Mouse (Mus musculus) ovary, adult 18-20 months (tissue): ENCODE data around the gene Adssl1.

Source experiments
- DNase-seq: peaks from one replicate; pipeline ENCODE4 v3.0.0; 2022; ENCODE audit warnings: low spot score, mixed read lengths

Adssl1 gene

DNA sequence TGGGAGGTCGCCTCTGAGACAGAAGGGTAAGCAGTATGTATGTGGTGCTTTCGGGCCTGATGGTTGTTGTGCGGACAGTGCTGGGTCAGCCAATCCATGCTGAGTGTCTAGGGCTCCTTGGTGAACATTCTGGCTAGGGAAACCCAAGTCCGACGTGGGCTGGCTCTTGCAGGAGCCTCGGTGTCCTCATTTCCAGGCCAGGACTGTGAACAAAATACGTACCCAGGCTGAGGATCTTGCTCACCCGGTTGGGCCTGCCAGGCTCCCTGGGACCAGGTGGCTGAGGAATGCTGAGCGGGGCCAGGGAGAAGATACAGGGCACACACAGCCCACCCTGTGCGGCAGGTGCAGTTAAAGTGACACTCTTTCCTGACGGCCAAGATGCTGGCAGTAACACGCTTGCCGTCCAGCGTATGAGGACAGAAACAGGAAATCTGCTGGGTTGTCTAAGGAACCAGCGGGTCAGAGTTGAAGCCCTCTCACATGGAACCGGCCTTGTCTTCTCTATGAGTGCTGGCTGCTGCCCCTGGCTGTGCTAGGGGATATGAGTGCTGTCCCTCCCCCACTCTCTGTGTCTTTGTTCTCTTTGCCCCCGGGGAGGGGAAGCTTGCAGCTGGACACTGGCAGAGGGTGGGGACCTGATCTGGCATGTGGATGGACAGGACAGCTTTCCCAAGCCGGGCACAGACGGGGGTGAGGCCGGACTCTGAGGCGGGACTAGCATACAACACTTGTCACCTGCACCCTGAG, 26.7 kb upstream of the Adssl1 start:
- DNase-seq: no peak

- no peak for DNase-seq
Observed at GRCm38 (mm10) chr12:112593951-112594915, 25.6 kb upstream of the Adssl1 start.

- DNase-seq: no peak
Observed at GRCm38 (mm10) chr12:112594989-112595388, 24.9 kb upstream of the Adssl1 start.

DNA sequence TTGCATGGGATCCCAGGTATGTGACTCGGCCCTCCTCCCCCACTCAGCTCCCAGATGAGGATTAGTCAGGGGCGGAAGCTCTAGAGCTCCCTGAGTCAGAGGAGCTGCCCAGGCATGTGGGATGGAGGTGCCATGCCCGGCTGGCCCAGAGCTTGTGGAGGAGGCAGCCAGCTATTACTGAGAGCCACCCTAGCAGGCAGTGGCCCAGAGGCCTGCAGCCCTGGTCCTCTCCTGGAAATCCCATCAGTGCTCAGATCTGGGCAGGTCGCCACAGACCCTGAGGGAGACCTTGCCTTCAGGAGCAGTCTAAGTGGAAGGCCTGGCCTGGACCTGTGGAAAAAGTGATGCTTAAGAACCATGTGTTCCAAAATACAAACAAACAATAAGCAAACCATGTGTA, 24.2 kb upstream of the Adssl1 start:
- DNase-seq: no peak

GRCm38 (mm10) chr12:112596454-112596853, 23.4 kb upstream of the Adssl1 start:
- DNase-seq: no peak

DNA sequence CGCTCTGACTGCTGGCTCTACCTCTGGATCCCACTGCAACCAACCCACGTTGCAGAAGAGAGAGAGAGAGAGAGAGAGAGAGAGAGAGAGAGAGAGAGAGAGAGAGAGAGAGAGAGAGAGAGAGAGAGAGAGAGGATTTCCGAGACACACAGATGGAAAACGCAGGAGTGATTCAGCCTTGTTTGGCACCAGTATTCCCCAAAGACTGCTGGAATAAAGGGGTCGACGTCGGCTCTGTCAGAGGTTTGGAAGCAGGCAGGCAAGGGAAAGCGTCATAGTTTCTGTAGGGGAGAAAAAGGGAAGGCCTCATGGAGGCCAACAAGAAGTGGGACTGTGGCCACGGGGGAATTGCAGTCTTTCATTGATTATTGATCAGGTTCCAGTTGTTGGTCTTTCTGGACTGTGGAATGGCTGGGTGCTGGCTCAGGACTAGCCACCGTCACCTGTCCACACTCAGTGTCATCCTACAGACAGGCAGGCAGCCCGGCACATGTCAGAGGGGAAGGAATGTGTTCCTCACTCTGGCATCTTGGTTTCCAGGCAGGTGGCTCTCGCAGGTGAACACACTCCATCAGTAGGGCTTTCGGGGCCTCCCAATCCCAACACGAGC, 22.8 kb upstream of the Adssl1 start:
- no peak for DNase-seq

- DNase-seq: no peak
Observed at GRCm38 (mm10) chr12:112597618-112598017, 22.2 kb upstream of the Adssl1 start.

GRCm38 (mm10) chr12:112599198-112599597, 20.6 kb upstream of the Adssl1 start:
- DNase-seq: no peak

GRCm38 (mm10) chr12:112599942-112600611, 19.8 kb upstream of the Adssl1 start:
- DNase-seq: no peak

DNA sequence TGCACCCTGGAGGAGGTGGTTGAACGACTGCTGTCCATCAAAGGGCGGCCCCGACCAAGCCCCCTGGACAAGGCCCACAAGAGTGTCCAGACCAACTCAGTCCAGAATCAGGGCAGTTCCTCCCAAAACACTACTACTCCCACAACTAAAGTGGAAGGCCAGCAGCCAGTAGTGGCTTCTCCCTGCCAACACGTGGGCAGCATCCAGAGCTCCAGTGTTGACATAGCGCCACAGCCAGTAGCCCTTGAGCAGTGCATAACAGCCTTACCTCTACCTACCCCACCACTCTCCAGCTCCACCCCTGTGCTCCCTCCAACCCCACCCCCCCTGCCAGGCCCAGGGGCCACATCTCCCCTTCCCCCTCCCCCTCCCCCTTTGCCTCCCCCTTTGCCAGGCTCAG, 15.8 kb upstream of the Adssl1 start:
- DNase-seq: no peak

DNA sequence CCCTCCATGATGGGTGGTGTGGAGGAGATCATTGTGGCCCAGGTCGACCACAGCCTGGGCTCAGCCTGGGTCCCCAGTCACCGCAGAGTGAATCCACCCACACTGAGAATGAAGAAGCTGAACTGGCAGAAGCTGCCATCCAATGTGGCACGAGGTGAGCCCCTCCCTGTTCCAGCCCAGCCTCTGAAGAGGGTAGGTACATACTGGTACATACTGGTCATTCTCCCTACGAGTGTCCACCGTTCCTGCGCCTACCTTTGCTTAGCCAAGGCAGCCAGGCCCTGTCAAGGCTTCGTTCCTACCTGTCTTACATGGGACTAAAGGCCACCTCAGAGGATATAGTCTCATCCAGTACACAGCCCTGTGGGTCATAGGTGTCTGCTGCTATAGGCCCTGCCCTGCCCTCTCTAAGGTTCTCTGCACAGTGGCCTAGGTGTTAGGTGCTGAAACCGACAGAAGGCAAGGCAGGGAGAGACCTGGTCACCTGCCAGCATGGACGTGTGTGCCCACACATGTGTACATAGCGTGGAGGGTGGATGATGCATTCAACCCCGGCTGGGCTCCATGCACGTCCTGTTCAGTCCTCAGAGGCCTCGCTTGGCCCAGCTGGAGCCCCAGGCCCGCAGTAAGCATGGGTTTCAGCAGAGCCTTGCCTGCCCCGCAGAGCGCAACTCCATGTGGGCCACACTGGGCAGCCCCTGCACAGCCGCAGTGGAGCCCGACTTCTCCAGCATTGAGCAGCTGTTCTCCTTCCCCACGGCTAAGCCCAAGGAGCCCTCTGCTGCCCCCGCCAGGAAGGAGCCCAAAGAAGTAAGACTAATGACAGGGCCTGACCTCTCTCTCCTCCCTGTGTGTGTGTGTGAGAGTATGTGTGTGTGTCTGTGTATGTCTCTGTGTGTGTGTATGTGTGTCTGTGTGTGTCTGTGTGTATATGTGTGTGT, 14.9 kb upstream of the Adssl1 start:
- DNase-seq: no peak

GRCm38 (mm10) chr12:112605766-112606165, 14.1 kb upstream of the Adssl1 start:
- peak; percentile 52 for DNase-seq

DNA sequence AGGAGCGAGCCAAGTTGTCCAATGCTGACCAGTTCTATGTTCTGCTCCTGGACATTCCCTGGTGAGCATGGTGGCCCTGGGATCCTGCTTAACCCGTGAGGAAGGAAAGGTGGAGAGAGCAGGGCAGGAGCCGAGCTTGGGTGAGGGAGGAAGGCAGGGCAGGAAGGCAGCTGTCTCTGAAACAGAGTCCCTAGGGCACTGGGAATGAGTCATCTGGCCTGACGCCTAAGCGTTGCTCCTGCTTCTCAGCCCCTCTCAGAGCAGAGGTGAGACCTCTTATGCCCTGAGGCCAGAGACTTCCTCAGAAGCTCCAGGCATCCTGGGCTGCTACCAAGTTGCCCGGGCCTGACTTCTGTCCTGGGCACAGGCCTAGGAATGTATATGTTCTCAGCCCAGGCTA, 12.8 kb upstream of the Adssl1 start:
- no peak for DNase-seq

GRCm38 (mm10) chr12:112609031-112609430, 10.8 kb upstream of the Adssl1 start:
- no peak for DNase-seq

GRCm38 (mm10) chr12:112616668-112617067, 3.2 kb upstream of the Adssl1 start:
- no peak for DNase-seq

GRCm38 (mm10) chr12:112617184-112617583, 2.7 kb upstream of the Adssl1 start:
- DNase-seq: no peak

DNA sequence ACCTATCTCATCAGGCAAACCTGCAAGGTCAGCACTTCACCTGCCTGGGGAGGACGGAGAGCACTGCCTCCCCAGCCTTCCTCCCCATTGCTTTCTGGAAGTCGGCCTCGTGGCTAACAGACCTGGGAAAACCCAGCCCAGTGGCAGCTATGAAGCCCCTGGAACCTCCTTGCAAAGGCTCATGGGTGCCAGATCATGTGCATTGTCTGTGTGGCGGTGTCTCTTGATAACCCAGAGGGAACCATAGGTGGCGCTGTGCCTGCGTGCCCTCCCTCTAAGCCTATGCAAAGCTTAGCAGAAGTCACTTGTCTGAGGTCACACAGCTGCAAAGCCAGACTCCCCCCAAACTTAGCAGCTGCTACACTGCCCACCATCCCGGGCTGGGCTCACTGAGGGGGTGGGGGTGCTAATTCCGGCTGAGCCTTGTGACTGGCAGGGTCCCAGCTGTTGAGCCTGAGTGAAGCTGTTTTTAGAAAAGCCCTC, 1.9 kb upstream of the Adssl1 start:
- DNase-seq: no peak

GRCm38 (mm10) chr12:112618981-112619685, 712 bp upstream of the Adssl1 start:
- DNase-seq: no peak

- DNase-seq: no peak
Observed at GRCm38 (mm10) chr12:112620354-112621061, 663 bp downstream of the Adssl1 start.
